Mouse (Mus musculus) heart, postnatal 0 days (tissue): ENCODE measurements around the gene Cela1.

Source experiments
- CTCF ChIP-seq: IDR thresholded peaks from 2 replicates; pipeline ENCODE4 v1.5.1; 2016; ENCODE audit warnings: antibody characterized with exemption, control low read depth, low read depth
- EP300 ChIP-seq: IDR thresholded peaks from 2 replicates; pipeline ENCODE4 v1.6.1; 2016; ENCODE audit warnings: antibody characterized with exemption, low read depth

DNA sequence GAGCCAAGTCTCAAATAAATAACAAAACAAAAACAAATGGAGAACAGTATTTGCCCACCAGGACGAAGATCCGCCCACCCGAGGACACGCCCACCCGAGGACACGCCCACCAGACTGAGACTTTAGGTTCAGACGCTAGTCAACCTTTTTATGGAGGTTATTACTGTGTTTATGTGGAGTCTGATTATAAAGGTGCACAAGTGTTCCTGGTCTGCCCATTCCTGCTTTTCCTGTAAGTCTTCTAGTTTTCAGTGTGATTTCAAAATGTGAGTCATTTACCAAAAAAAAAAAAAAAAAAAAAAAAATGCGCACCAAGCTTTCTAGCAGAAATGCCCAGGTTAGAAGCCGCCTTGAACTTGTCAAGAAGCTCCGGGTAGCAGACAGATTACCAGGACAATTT is 60.4 kb downstream of the Cela1 start:
- no peak for TF ChIP-seq CTCF
- no peak for TF ChIP-seq EP300
